Mouse (Mus musculus) B cell, adult 2 months (primary cell): ENCODE data around the gene Dnmt1.

Source experiments
- DNase-seq, 2 experiments: peaks; one replicate each; pipeline ENCODE4 v3.0.0; 2022

Gene Dnmt1

DNA sequence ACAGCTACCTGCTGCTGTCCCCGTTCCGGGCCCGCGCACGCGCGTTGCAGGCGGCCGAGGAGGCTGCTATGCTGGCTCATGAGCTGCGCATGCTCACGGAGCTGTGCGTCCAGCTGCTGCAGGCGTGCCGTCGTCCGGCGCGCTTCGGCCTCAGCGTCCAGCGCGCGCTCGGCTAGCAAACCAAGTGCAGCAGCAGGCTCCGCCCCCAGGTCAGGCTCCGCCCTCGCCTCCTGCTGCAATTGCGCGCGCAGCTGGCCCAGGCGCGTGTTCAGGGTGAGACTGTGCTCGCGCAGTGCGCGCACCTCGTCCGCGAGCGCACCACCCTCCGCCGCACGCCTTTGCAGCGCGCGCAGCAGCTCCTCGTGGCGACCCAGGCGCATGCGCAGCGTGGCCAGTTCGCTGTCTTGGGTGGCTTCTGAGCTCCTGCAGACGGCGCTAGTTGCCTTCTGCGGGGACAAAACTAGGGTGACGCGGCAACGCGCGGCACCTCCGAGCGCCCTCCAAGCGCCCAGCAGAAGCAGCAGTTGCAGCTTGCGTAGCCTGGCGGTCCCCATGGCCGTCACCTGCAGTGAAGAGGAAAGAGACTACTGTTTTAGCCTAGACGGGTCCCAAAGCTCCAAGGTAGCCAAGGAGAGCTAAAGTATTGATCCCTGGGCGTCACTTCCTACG is 81.5 kb downstream of the Dnmt1 start:
- DNase-seq, result peak; percentile 98 to 99

DNA sequence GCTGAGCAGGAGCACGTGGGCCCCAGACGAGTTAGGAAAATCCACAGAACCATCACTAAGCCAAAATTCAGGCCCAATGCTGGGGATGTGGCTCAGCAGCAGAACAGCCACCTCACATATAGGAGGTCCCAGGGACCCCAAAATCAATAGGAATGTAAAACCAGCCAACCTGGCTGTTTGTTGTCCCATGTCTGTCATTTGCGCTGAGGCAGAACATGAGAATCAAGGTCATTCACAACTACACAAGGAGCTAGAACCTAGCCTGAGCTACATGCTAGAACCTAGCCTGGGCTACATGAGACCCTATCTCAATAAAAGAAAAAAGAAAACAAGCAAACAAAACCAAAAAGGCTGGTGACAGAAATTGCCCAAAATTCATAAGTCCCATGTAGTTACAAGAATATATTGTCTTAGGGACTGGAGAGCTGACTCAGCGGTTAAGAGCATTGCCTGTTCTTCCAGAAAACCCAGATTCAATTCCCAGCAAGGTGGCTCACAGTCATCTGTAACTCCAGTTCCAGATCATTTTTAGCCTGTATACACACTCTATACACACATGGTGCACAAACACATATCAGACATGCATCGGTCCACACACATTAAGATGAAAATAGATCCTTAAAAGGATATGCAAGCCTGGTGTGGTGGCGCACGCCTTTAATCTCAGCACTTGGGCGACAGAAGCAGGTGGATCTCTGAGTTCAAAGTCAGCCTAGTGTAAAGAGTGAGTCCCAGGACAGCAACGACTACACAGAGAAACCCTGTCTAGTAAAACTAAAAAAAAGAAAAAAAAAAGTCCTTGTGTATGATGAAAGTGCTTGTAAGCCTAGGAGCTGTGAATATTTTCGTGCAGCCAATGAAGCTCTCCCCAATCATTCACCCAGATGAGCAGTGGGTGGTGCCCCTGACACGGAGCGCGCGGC is 82.3 kb downstream of the Dnmt1 start:
- no peak for DNase-seq

DNA sequence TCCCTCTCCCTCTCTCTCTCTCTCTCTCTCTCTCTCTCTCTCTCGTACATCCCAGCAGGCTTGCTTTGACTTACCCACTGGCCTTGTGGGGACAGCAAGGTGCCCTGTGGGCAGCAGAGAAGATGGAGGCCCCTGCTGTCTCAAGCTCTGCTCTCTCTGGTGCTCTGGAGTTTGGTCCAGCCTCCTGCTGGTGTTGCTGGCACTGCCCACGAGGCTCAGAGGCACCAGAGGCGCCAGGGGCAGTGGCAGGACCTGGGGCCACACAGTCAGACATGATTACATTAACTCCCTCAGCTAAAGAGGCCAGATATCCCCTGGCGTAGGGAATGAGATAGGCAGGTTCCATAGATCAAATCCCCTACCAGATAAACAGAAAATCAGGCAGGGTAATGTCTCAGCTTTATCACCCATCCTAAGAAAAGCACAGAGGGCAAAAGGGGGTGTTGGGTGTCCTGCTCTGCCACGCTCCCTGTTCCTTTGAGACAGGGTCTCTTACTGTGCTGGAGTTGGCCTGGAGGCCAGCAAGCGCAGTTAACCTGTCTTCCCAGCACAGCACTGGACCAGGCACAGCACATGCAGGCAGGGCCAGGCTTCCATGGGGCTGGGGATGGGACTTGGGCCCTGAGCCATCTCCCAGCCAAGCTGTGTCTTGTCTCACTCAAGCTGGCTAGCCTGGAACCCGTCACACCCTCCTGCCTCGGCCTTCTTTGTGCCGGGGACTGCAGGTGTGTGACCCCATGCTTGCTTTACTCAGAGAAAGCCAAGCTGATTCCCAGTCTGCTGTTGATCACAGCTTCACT is 83.2 kb downstream of the Dnmt1 start:
- no peak for DNase-seq

DNA sequence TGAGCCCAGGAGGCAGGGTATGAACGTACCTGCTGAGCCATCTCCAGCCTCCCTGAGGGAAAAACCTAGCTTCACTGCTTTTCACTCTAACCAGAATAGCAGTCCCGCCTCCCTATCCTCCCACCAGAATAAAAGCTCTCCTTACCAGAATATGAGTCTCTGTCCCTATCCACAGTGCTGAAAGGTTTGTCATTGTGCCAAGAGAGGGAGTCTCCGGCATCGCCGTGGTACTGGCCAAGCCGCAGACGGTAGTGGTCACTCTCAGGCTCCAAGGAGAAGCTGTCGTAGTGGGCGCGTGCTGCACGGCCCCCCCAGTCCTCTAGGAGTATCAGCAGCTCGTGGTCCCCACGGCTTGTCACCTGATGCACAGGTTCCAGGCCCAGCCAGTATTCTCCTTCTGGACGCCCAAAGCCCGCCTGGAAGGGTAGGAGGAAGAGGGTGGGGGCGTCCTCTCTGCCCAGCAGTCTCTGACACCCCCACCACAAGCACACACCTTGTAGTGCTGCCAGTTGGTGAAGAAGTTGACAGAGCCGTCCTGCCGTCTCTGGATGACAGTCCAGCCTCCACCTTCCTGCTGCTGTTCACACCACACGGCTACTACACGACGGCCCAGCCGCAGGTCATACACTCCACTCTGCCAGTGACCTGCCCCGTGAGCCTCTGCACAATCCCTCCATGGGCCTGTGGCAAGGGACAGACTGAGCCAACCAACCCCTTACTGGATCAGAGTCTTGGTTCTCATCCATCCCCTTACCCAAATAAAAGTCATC is 84.5 kb downstream of the Dnmt1 start:
- DNase-seq, result no peak

DNA sequence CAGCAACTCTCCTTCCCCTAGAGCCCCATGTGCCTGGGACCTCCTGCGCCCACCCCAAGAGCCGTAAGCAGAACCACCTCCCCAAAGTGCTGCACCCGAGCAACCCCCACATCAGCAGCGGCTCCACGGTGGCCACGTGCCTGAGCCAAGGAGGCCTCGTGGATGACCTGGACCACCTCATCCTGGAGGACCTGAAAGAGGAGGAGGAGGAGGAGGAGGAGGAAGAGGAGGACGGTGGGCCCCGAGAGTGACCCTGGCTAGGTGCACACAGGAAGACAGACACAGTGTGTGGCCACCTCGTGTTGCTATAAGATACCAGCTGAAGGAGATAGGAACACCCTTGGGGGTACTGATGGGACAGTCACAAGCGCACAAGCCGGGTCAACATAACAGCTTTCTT is 86.2 kb downstream of the Dnmt1 start:
- no peak for DNase-seq

DNA sequence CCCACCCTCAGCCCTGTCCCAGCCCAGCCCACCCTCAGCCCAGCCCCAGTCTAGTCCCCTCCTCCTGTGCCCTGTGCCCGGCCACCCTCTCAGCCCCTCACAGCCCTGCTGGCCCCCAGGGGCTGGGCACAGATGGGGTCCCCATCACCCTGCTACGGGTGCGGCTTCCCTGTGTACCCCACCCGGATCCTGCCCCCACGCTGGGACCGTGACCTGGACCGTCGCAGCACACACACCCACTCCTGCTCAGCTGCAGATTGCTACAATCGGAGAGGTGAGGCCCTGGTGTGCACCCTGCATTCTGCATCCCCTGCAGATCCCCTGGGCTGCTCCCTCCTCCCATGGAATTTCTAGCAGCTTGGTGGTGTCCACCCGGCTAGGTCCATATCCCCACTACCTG is 86.7 kb downstream of the Dnmt1 start:
- no peak for DNase-seq

DNA sequence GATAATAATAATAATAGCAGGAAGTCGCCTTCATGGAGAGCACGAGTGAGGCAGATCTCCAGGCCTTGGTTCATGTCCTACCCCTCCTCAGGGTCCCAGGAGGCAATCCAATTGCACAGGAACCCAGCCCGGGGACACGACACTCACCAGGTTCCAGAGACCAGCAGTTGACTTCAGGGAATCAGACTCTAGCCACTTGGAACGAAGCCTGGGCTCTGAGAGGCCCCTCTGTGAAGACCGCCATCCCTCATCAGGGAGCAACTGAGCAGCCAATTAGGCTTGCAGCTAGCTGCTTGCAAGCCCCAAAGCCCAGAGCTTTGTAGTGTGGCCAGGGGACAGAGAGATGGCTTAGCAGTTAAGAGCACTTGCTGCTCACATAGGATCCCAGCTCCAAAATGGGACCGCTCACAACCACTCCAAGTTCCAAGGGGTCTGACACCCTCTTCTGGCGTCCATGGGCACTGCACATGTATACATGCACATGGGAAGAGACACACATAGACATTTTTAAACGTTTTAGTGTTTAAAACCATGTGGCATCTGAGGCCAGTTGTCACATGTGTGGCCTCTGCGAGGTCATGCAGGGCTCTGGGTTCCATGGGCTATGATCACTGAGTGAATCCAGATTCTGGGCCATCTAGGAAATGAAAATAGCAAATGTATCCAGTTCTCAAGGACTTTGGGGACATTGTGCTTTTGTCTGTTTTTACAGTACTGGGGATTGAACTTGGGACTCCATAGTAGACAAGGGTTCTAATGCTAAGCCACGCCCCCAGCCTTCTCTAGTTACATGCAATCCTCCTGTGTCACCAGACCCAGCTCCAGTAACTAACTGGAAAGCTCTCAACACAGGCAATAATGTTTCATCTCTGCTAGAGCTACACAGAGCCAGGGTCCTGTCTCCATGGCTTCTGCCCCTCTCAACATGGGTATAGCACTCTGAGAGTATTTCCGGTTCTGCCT is 89.2 kb downstream of the Dnmt1 start:
- DNase-seq, result no peak

DNA sequence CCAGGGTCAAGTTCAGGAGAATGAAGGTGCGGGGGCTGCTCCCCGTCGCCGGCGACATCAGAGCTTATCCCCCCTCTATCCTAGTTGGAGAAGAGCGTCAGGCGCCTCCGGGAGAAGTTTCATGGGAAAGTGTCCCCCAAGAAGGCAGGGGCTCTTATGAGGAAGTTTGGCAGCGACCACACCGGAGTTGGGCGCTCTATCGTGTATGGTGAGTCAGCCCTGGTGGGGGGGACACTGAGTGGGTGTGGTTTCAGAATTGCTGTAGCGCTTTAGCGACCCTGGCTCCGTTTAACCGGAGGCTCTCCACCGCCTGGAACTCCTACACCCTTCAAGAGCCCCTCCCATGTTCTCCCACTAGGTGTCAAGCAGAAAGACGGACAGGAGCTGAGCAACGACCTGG is 90.4 kb downstream of the Dnmt1 start:
- peak; percentile 43 to 50 for DNase-seq

DNA sequence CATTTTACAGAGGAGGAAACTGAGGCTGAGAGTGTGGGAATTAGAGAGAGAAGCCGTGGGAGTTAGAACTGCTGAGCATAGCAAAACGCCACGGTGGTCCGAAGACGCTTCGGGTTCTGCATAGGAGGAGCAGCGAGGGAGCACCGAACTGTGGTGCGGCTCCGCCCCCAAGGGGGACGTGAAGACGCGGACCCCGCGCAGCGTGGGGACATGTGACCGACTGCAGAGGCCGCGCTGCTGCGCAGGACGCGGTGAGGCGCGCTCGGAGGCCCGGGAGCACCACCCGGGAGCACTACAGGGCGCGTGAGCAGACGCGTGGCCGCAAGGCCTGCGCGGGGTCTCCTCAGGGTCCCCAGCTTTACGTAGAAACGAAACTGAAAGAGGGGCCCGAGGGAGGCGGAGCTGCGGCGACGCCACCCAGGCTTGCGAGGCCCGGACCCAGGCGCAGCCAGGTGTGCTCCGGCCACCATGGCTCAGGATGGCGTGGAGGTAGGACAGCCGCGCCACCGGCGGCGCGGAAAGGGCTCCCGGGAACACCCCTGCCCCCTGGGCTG is 91.2 kb downstream of the Dnmt1 start, which contains the start of gene A230050P20Rik:
Gene A230050P20Rik, plus strand, starts transcription at position 195 of the 554 bp plus-strand sequence.
- peak; percentile 71 to 72 for DNase-seq

DNA sequence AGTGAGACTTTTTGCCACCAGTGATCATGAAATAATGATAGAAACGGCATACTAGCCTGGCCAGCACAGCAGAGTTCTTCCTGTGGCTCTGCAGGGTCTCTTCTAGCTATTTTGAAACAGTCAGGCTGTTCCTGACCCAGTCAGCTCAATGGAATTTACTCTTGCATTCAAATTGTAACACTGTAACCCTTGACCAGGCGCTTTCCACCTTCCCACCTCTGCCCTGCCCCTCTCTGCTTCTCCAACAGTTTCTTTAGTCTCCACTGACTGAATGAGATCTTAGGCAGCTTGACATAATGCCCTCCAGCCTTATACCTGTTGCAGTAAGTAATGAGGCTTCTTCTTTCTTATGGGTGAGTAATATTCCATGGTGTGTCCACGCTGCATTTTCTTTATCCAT is 92.8 kb downstream of the Dnmt1 start:
- no peak for DNase-seq

DNA sequence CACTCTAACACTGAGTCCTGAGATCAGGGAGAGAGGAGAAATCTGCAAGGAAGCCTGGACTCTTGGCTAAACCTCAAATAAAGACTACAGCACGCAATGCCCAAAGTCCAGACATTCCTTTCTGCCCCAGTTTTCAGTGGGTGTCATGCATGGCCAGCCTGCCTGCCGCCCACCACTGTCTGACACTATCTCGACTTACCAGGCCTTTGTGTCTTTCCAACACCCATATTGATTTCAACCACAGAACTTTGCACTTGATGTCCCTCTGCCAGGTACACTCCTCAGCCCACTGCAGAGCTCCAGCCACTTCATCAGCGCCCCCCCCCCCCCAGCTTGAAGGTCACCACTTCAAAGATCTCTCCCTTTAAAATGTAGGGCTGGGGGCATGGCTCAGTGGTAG is 97.5 kb downstream of the Dnmt1 start:
- no peak for DNase-seq

DNA sequence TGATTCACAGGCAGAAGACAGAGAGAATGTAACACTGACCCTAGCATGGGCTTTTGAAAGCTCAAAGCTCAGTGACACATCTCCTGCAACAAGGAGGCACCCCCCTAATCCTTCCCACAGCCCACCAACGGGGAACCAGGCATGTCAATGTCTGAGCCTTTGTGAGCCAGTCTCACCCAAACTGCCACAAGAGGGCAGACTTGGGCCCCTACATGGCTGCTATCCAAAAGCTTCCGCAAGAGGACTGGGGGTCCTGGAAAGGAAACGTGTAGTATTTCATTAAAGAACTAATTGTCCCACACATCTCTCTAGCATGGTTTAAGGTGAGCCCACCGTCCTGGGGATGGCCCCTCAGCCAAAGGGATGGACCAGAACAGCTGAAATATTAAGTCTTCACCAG is 97.9 kb downstream of the Dnmt1 start:
- DNase-seq, result peak; percentile 52 to 54

DNA sequence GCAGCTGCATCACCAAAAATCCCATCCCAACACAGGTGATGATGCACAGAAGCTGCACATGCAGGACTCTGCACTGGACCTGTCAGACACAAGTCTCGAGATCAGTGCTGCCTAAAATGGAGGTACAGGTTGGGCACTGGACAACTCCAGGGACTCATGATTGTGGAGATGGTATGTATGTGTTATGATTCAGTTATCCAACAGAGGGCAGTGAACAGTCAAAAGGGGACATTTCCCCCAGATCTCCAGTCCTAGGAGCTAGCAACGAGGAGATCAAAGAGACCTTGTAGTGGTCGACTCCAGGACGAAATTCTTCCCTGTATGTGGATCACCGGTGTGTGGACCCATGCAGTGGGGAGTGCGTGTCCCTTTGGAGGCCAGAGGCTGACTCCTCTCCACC is 99.8 kb downstream of the Dnmt1 start:
- no peak for DNase-seq
